ENCODE assay signal across 13 mouse cellular contexts in the genomic region with DNA sequence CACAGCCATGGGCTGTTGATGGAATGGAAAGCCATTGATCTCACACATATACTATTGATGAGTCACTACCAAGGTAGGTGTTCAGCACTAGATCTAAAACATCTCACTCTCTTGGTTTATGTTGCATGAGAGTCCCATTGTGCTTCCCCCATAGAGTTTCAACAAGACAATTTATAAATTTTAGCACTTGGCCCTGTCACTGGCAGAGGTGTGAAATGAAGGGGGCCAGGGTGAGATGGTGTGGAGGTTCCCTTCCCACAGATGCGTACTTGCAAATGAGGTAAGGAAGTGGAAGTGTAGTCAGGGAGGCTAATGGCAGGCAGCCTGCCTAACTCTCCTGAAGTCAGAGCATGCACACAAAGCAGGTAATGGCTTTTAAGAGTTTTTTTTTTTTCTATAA.
"Had no signal": no experiment of that assay in that cellular context is flagged by ENCODE, and none has a peak within 500 bp of the region (broad histone marks: within the 10 kb centered on the region; RNA-seq: fewer than 3 reads in every experiment).

No protein-coding gene starts in this region.

- H3K4me2 ChIP-seq: neural tube, embryonic 13.5 days had no signal

- H3K27ac ChIP-seq: left cerebral cortex, adult 2 months; limb, embryonic 10.5 days; midbrain, embryonic 10.5 days; neural tube, embryonic 13.5 days had no signal

- H3K9ac ChIP-seq: neural tube, embryonic 13.5 days had no signal

- H3K9me3 ChIP-seq: limb, embryonic 10.5 days; midbrain, embryonic 10.5 days; neural tube, embryonic 13.5 days had no signal

- H3K36me3 ChIP-seq: limb, embryonic 10.5 days; midbrain, embryonic 10.5 days; neural tube, embryonic 13.5 days had no signal

- H3K4me1 ChIP-seq: limb, embryonic 10.5 days had no signal

- DNase-seq: kidney, adult 8-10 months; kidney, postnatal 25 days; lung, adult 2 months; lung, postnatal 36 days; midbrain, embryonic 14.5 days; right cerebral cortex, postnatal 14 days; thymus, postnatal 4 days had no signal

- H3K4me3 ChIP-seq: left cerebral cortex, adult 2 months; limb, embryonic 10.5 days; midbrain, embryonic 10.5 days; neural tube, embryonic 13.5 days had no signal

- ATAC-seq: intestine, postnatal 0 days; lung, postnatal 0 days had no signal
